Mouse (Mus musculus): Measurements from ENCODE around the gene Trpm8.
A peak's percentile ranks its signal among the peaks of the same experiment; 100 is the strongest.

Trpm8 gene

GRCm38 (mm10) chr1:88264869-88265240 lies 12.6 kb upstream of the Trpm8 start:
- DNase-seq (ENCODE audit: low spot score) = no peak

- no peak for DNase-seq (ENCODE audit: low spot score)
These were observed 11.3 kb upstream of the Trpm8 start for GRCm38 (mm10) chr1:88266123-88266522.

- DNase-seq (ENCODE audit: low spot score) = no peak
These were observed 10.0 kb upstream of the Trpm8 start for GRCm38 (mm10) chr1:88267489-88267888.

- no peak for DNase-seq (ENCODE audit: low spot score)
These were observed 9.4 kb upstream of the Trpm8 start for GRCm38 (mm10) chr1:88268070-88268469.

- DNase-seq (ENCODE audit: low spot score) = no peak
These were observed 7.7 kb upstream of the Trpm8 start for GRCm38 (mm10) chr1:88269539-88270309.

GRCm38 (mm10) chr1:88272851-88273250 lies 4.6 kb upstream of the Trpm8 start:
- DNase-seq (ENCODE audit: low spot score) = no peak

GRCm38 (mm10) chr1:88273326-88273725 lies 4.1 kb upstream of the Trpm8 start:
- DNase-seq (ENCODE audit: low spot score) = no peak

- DNase-seq (ENCODE audit: low spot score) = no peak
These were observed 3.6 kb upstream of the Trpm8 start for GRCm38 (mm10) chr1:88273832-88274231.

GRCm38 (mm10) chr1:88274371-88275077 lies 2.9 kb upstream of the Trpm8 start:
- no peak for DNase-seq (ENCODE audit: low spot score)

GRCm38 (mm10) chr1:88275078-88275680 lies 2.3 kb upstream of the Trpm8 start:
- no peak for DNase-seq (ENCODE audit: low spot score)

- DNase-seq (ENCODE audit: low spot score) = no peak
These were observed 1.6 kb upstream of the Trpm8 start for GRCm38 (mm10) chr1:88275698-88276523.

- DNase-seq (ENCODE audit: low spot score) = no peak
These were observed 850 bp upstream of the Trpm8 start for GRCm38 (mm10) chr1:88276524-88277097.

GRCm38 (mm10) chr1:88277818-88278511 lies 504 bp downstream of the Trpm8 start:
- DNase-seq (ENCODE audit: low spot score) = peak; percentile 29

- peak; percentile 38 for DNase-seq (ENCODE audit: low spot score)
These were observed 1.9 kb downstream of the Trpm8 start for GRCm38 (mm10) chr1:88279111-88280005.

GRCm38 (mm10) chr1:88280006-88280690 lies 2.7 kb downstream of the Trpm8 start:
- no peak for DNase-seq (ENCODE audit: low spot score)

- DNase-seq (ENCODE audit: low spot score) = no peak
These were observed 4.8 kb downstream of the Trpm8 start for GRCm38 (mm10) chr1:88282301-88282700.

GRCm38 (mm10) chr1:88283376-88284227 lies 6.1 kb downstream of the Trpm8 start:
- no peak for DNase-seq (ENCODE audit: low spot score)

GRCm38 (mm10) chr1:88284228-88284945 lies 6.9 kb downstream of the Trpm8 start:
- DNase-seq (ENCODE audit: low spot score) = no peak

All from urinary bladder, postnatal 25 days (tissue).